In the genomic region with DNA sequence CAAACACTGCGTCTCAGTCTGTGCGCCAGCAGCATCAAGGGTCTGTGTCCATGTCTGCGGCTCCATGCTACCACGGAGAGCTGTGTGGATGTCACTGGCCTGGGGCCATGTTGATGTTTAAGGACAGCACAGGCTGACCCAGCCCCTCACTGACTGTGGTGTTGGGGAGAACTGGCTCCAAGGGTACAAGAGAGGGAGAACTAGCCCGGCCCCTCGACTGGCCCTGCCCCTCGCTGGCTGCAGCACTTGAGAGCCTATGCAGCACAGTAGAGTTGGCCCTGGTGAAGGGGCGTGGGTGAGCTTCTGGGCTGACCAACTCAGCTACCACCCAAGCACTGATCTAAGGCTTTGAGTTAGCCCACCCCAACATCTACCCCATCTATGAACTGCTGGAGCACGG, we compare ENCODE assay signal across 25 mouse cellular contexts. TPM values are rescaled to one million over a fixed set of nuclear protein-coding genes. Genes with fewer than 3 reads are reported as not detected.
DNase-seq lines count a peak whose midpoint lies in the region; ATAC-seq and TF ChIP-seq lines count a peak whose summit lies in the region.
"Had no signal": no experiment of that assay in that cellular context is flagged by ENCODE, and none has a peak within 500 bp of the region (broad histone marks: within the 10 kb centered on the region; RNA-seq: fewer than 3 reads in every experiment).

No protein-coding gene starts in this region.

- no peaks in the 10 kb centered on the region for H3K27me3 ChIP-seq in hindbrain, embryonic 14.5 days (ENCODE audit: control insufficient read depth, insufficient read depth, low read length)
- H3K27me3 ChIP-seq in hindbrain, embryonic 13.5 days, result no peaks in the 10 kb centered on the region
- no peaks in the 10 kb centered on the region for H3K27me3 ChIP-seq in midbrain, embryonic 12.5 days
- no peaks in the 10 kb centered on the region for H3K27me3 ChIP-seq in midbrain, embryonic 16.5 days (ENCODE audit: control insufficient read depth, insufficient read depth, low read depth, low read length)
- no peaks in the 10 kb centered on the region for H3K27me3 ChIP-seq in limb, embryonic 13.5 days
- H3K27me3 ChIP-seq: limb, embryonic 15.5 days; lung, embryonic 15.5 days; stomach, embryonic 15.5 days had no signal

- no peak overlapping the region for H3K4me3 ChIP-seq in hindbrain, embryonic 14.5 days (replicated peaks; ENCODE audit: low read length)
- no peak overlapping the region for H3K4me3 ChIP-seq in hindbrain, embryonic 13.5 days
- H3K4me3 ChIP-seq in midbrain, embryonic 12.5 days, result no peak overlapping the region
- no peak overlapping the region for H3K4me3 ChIP-seq in midbrain, embryonic 16.5 days (ENCODE audit: low read depth, low read length)
- H3K4me3 ChIP-seq in ES-E14 (ENCODE audit: insufficient read depth in 1 of 2, low read depth in 1 of 2, low read length in 2 of 2, poor library complexity in 1 of 2, severe bottlenecking in 1 of 2), result peak overlapping the region; percentile 64 to 74
- no peak overlapping the region for H3K4me3 ChIP-seq in limb, embryonic 13.5 days
- H3K4me3 ChIP-seq: erythroblast, embryonic 14.5 days; limb, embryonic 15.5 days; lung, embryonic 15.5 days; stomach, embryonic 15.5 days had no signal

- H3K9me3 ChIP-seq in hindbrain, embryonic 14.5 days (ENCODE audit: control insufficient read depth, low read length), result no peaks in the 10 kb centered on the region
- no peaks in the 10 kb centered on the region for H3K9me3 ChIP-seq in hindbrain, embryonic 13.5 days
- H3K9me3 ChIP-seq in midbrain, embryonic 12.5 days, result no peaks in the 10 kb centered on the region
- H3K9me3 ChIP-seq in midbrain, embryonic 16.5 days (replicated peaks; ENCODE audit: control insufficient read depth, low read length, poor library complexity, severe bottlenecking), result no peaks in the 10 kb centered on the region
- H3K9me3 ChIP-seq in ES-E14 (ENCODE audit: control insufficient read depth, insufficient read depth, low read depth, low read length), result no peaks in the 10 kb centered on the region
- no peaks in the 10 kb centered on the region for H3K9me3 ChIP-seq in limb, embryonic 13.5 days
- H3K9me3 ChIP-seq: limb, embryonic 15.5 days; lung, embryonic 15.5 days; stomach, embryonic 15.5 days had no signal

- no peak for DNase-seq in hindbrain, embryonic 14.5 days (ENCODE audit: low spot score)
- no peak for DNase-seq in ES-E14 (ENCODE audit: low read depth, low spot score)
- DNase-seq in frontal cortex, postnatal 10 days (ENCODE audit: low spot score in 2 of 2), result no peak
- DNase-seq in kidney, postnatal 14 days, result no peak
- DNase-seq: adrenal gland, postnatal 25 days; cerebellum, adult 8-10 months; heart, postnatal 10 days; kidney, adult 9 months; kidney, postnatal 4 days had no signal

- no peak overlapping the region for H3K9ac ChIP-seq in hindbrain, embryonic 14.5 days
- no peak overlapping the region for H3K9ac ChIP-seq in hindbrain, embryonic 13.5 days
- H3K9ac ChIP-seq in midbrain, embryonic 12.5 days (replicated peaks), result no peak overlapping the region
- no peak overlapping the region for H3K9ac ChIP-seq in midbrain, embryonic 16.5 days (ENCODE audit: low read depth, low read length)
- peak overlapping the region; percentile 69 for H3K9ac ChIP-seq in ES-E14 (ENCODE audit: insufficient read depth, low read depth, low read length, poor library complexity, severe bottlenecking)
- no peak overlapping the region for H3K9ac ChIP-seq in limb, embryonic 13.5 days
- H3K9ac ChIP-seq: limb, embryonic 15.5 days; lung, embryonic 15.5 days; stomach, embryonic 15.5 days had no signal

- 81% methylated on average over 9 of the region's 9 CpGs for WGBS in hindbrain, embryonic 14.5 days
- 90% methylated on average over 9 of the region's 9 CpGs for WGBS in hindbrain, embryonic 13.5 days
- WGBS in midbrain, embryonic 12.5 days, result 89% methylated on average over 9 of the region's 9 CpGs
- WGBS in midbrain, embryonic 16.5 days, result 88% methylated on average over 9 of the region's 9 CpGs
- WGBS in limb, embryonic 13.5 days, result 87% methylated on average over 9 of the region's 9 CpGs

- H3K36me3 ChIP-seq in hindbrain, embryonic 14.5 days (replicated peaks; ENCODE audit: control insufficient read depth, insufficient read depth), result no peaks in the 10 kb centered on the region
- no peaks in the 10 kb centered on the region for H3K36me3 ChIP-seq in hindbrain, embryonic 13.5 days
- H3K36me3 ChIP-seq in midbrain, embryonic 12.5 days, result no peaks in the 10 kb centered on the region
- H3K36me3 ChIP-seq in midbrain, embryonic 16.5 days (ENCODE audit: control insufficient read depth, insufficient read depth, low read length), result no peaks in the 10 kb centered on the region
- H3K36me3 ChIP-seq in ES-E14 (ENCODE audit: control insufficient read depth, insufficient read depth, low read length, poor library complexity, severe bottlenecking), result no peaks in the 10 kb centered on the region
- H3K36me3 ChIP-seq in limb, embryonic 13.5 days, result no peaks in the 10 kb centered on the region
- H3K36me3 ChIP-seq: limb, embryonic 15.5 days; lung, embryonic 15.5 days; stomach, embryonic 15.5 days had no signal

- ATAC-seq in hindbrain, embryonic 14.5 days (ENCODE audit: low FRiP score), result 0 out of 2 replicates have a peak, but pooled peaks have one; percentile 15
- no peak for ATAC-seq in hindbrain, embryonic 13.5 days (ENCODE audit: low FRiP score)
- 0 out of 2 replicates have a peak, but pooled peaks have one; percentile 35 for ATAC-seq in midbrain, embryonic 12.5 days (ENCODE audit: low FRiP score, low read depth)
- no peak for ATAC-seq in midbrain, embryonic 16.5 days
- peak; percentile 12; the same call in 1 of the 2 replicates for ATAC-seq in limb, embryonic 13.5 days (ENCODE audit: low FRiP score, low read depth)

- no peak overlapping the region for H3K27ac ChIP-seq in hindbrain, embryonic 14.5 days
- no peak overlapping the region for H3K27ac ChIP-seq in hindbrain, embryonic 13.5 days
- H3K27ac ChIP-seq in midbrain, embryonic 12.5 days (replicated peaks), result no peak overlapping the region
- no peak overlapping the region for H3K27ac ChIP-seq in midbrain, embryonic 16.5 days (ENCODE audit: low read length)
- H3K27ac ChIP-seq in ES-E14 (ENCODE audit: insufficient read depth, low read depth, low read length, poor library complexity, severe bottlenecking), result no peak overlapping the region
- H3K27ac ChIP-seq in limb, embryonic 13.5 days, result no peak overlapping the region
- H3K27ac ChIP-seq: limb, embryonic 15.5 days; lung, embryonic 15.5 days; stomach, embryonic 15.5 days had no signal

- in situ Hi-C loops in ES-E14 (cut with MboI; ENCODE audit: low sequenced_read_pairs in 2 of 2, unreplicated experiment in 2 of 2), result no loop called here

- H3K4me1 ChIP-seq in hindbrain, embryonic 14.5 days (replicated peaks; ENCODE audit: control insufficient read depth, insufficient read depth, low read length), result no peaks in the 10 kb centered on the region
- H3K4me1 ChIP-seq in hindbrain, embryonic 13.5 days (replicated peaks), result no peaks in the 10 kb centered on the region
- H3K4me1 ChIP-seq in midbrain, embryonic 12.5 days, result no peaks in the 10 kb centered on the region
- H3K4me1 ChIP-seq in midbrain, embryonic 16.5 days (ENCODE audit: control insufficient read depth, insufficient read depth, low read length), result peaks cover 2% of the 10 kb centered on the region; the same call in 1 of the 2 replicates
- peaks cover 0 to 17% of the 10 kb centered on the region in 2 experiments; a peak in 2 of 4 replicates for H3K4me1 ChIP-seq in ES-E14 (ENCODE audit: control insufficient read depth in 2 of 2, insufficient read depth in 2 of 2, low read length in 2 of 2, poor library complexity in 1 of 2)
- H3K4me1 ChIP-seq in limb, embryonic 13.5 days, result peaks cover 3% of the 10 kb centered on the region; the same call in 1 of the 2 replicates

- H3K4me2 ChIP-seq in hindbrain, embryonic 14.5 days (replicated peaks), result no peak overlapping the region
- H3K4me2 ChIP-seq in hindbrain, embryonic 13.5 days, result no peak overlapping the region
- no peak overlapping the region for H3K4me2 ChIP-seq in midbrain, embryonic 12.5 days (replicated peaks)
- no peak overlapping the region for H3K4me2 ChIP-seq in midbrain, embryonic 16.5 days (ENCODE audit: low read length)
- no peak overlapping the region for H3K4me2 ChIP-seq in limb, embryonic 13.5 days (replicated peaks)
- H3K4me2 ChIP-seq: limb, embryonic 15.5 days; lung, embryonic 15.5 days; stomach, embryonic 15.5 days had no signal

TF ChIP-seq in ES-E14, 5 proteins besides CTCF, POLR2A, EP300 and RAD21:
- TF ChIP-seq ZNF384 (IDR thresholded peaks at IDR 0.05; ENCODE audit: low read depth, low read length) (no peak), CHD2 (IDR thresholded peaks at IDR 0.05; ENCODE audit: low read depth, low read length) (no peak), HCFC1 (IDR thresholded peaks at IDR 0.05; ENCODE audit: borderline replicate concordance, insufficient read depth, low read length) (no peak), MAFK (IDR thresholded peaks at IDR 0.05; ENCODE audit: insufficient read depth, low read depth, low read length) (no peak), ZC3H11A (IDR thresholded peaks at IDR 0.05; ENCODE audit: borderline replicate concordance, low read depth, low read length) (no peak)

RNA-seq across cellular contexts. Expression of a gene that starts 16.4 kb away (rescaled TPM):
- polyA plus RNA-seq in hindbrain, embryonic 14.5 days (2014; fragmentation: Nextera tagmentation; extraction: Ambion mirVana), result 42.8 and 43.1 TPM in 2 replicates
- polyA plus RNA-seq in hindbrain, embryonic 13.5 days (2015; fragmentation: Nextera tagmentation; extraction: Ambion mirVana), result 51.5 and 53.1 TPM in 2 replicates
- 62.8 and 66.7 TPM in 2 replicates for polyA plus RNA-seq in midbrain, embryonic 12.5 days (2016; fragmentation: Nextera tagmentation; extraction: Ambion mirVana)
- 45.0 and 47.9 TPM in 2 replicates for polyA plus RNA-seq in midbrain, embryonic 16.5 days (2015; fragmentation: Nextera tagmentation; extraction: Ambion mirVana)
- total RNA-seq in ES-E14 (2012; rRNA removed), result 27.5 and 31.1 TPM in 2 replicates
- polyA plus RNA-seq in limb, embryonic 13.5 days (2015; fragmentation: Nextera tagmentation; extraction: Ambion mirVana), result 56.4 and 57.4 TPM in 2 replicates

RNA-seq across cellular contexts. Expression of a gene that starts 57.3 kb away (rescaled TPM):
- polyA plus RNA-seq in hindbrain, embryonic 14.5 days (2014; fragmentation: Nextera tagmentation; extraction: Ambion mirVana), result not detected in 2 replicates
- polyA plus RNA-seq in hindbrain, embryonic 13.5 days (2015; fragmentation: Nextera tagmentation; extraction: Ambion mirVana), result not detected in 2 replicates
- polyA plus RNA-seq in midbrain, embryonic 12.5 days (2016; fragmentation: Nextera tagmentation; extraction: Ambion mirVana), result not detected in 2 replicates
- polyA plus RNA-seq in midbrain, embryonic 16.5 days (2015; fragmentation: Nextera tagmentation; extraction: Ambion mirVana), result not detected in 2 replicates
- total RNA-seq in ES-E14 (2012; rRNA removed), result not detected in 2 replicates
- polyA plus RNA-seq in limb, embryonic 13.5 days (2015; fragmentation: Nextera tagmentation; extraction: Ambion mirVana), result not detected in 2 replicates
- total RNA-seq: adrenal gland, postnatal 25 days; gastrocnemius, adult 8-10 months; heart, adult 8-10 months; heart, postnatal 10 days; layer of hippocampus, postnatal 10 days; megakaryocyte progenitor cell, adult 5-6 weeks had no signal
- polyA plus RNA-seq: C2C12; embryonic facial prominence, embryonic 11.5 days; intestine, embryonic 14.5 days; limb, embryonic 15.5 days; lung, embryonic 15.5 days; spleen, adult 2 months; stomach, embryonic 15.5 days had no signal

Comparison
In these comparisons a context has a peak if more than half of its experiments do, and no peak if none do; other contexts are left out.
1. ATAC-seq: peak in hindbrain, embryonic 14.5 days (single experiment), midbrain, embryonic 12.5 days (single experiment) and limb, embryonic 13.5 days (single experiment); none in hindbrain, embryonic 13.5 days (single experiment) and midbrain, embryonic 16.5 days (single experiment).
2. H3K4me3 ChIP-seq: peak in ES-E14 (2 of 2); none in hindbrain, embryonic 14.5 days (single experiment), hindbrain, embryonic 13.5 days (single experiment), midbrain, embryonic 12.5 days (single experiment), midbrain, embryonic 16.5 days (single experiment) and limb, embryonic 13.5 days (single experiment).